Mouse (Mus musculus) CD8-positive naive resting alpha-beta T cell, adult 2 months (primary cell): Measurements from ENCODE around the gene Brdt.

Experiments
- DNase-seq, 2 experiments: peaks; one replicate each; pipeline ENCODE4 v3.0.0; 2022; ENCODE audit warnings: low read depth in 2 of 2, low spot score in 2 of 2

The Brdt gene

GRCm38 (mm10) chr5:107410305-107410704, 79.3 kb downstream of the Brdt start:
- no peak for DNase-seq

- no peak for DNase-seq
Measured at GRCm38 (mm10) chr5:107411326-107411725, 80.4 kb downstream of the Brdt start.

GRCm38 (mm10) chr5:107412285-107412684, 81.3 kb downstream of the Brdt start:
- no peak for DNase-seq

- no peak for DNase-seq
Measured at GRCm38 (mm10) chr5:107415098-107415497, 84.1 kb downstream of the Brdt start.

GRCm38 (mm10) chr5:107421676-107422075, 90.7 kb downstream of the Brdt start:
- no peak for DNase-seq

GRCm38 (mm10) chr5:107431249-107431648, 100.3 kb downstream of the Brdt start, which contains the start of gene Lpcat2b:
Gene Lpcat2b, plus strand, starts transcription at chr5:107431549.
- no peak for DNase-seq

- no peak for DNase-seq
Measured at GRCm38 (mm10) chr5:107434001-107434400, 103.0 kb downstream of the Brdt start.

GRCm38 (mm10) chr5:107436185-107436584, 105.2 kb downstream of the Brdt start:
- no peak for DNase-seq
